ENCODE assay signal across 15 mouse cellular contexts in genomic region chr1:165631136-165631535, GRCm38 (mm10). TPM values are rescaled to one million over a fixed set of nuclear protein-coding genes. Genes with fewer than 3 reads are reported as not detected.
A peak's percentile ranks its signal among the peaks of the same experiment; 100 is the strongest.
DNase-seq lines count a peak whose midpoint lies in the region; ATAC-seq lines count a peak whose summit lies in the region.
"Had no signal": no experiment of that assay in that cellular context is flagged by ENCODE, and none has a peak within 500 bp of the region (broad histone marks: within the 10 kb centered on the region; RNA-seq: fewer than 3 reads in every experiment).

No protein-coding gene starts in this region.

- H3K9me3 ChIP-seq in intestine, embryonic 15.5 days, result no peaks in the 10 kb centered on the region
- no peaks in the 10 kb centered on the region for H3K9me3 ChIP-seq in intestine, embryonic 16.5 days (ENCODE audit: control insufficient read depth, low read length)
- H3K9me3 ChIP-seq in midbrain, embryonic 13.5 days, result no peaks in the 10 kb centered on the region
- H3K9me3 ChIP-seq in midbrain, embryonic 16.5 days (replicated peaks; ENCODE audit: control insufficient read depth, low read length, poor library complexity, severe bottlenecking), result no peaks in the 10 kb centered on the region
- no peaks in the 10 kb centered on the region for H3K9me3 ChIP-seq in stomach, embryonic 15.5 days
- no peaks in the 10 kb centered on the region for H3K9me3 ChIP-seq in heart, embryonic 12.5 days (replicated peaks)
- H3K9me3 ChIP-seq: liver, embryonic 15.5 days had no signal

- H3K4me3 ChIP-seq in intestine, embryonic 15.5 days (replicated peaks), result no peak overlapping the region
- H3K4me3 ChIP-seq in intestine, embryonic 16.5 days (ENCODE audit: low read length), result no peak overlapping the region
- H3K4me3 ChIP-seq in midbrain, embryonic 13.5 days (replicated peaks), result no peak overlapping the region
- no peak overlapping the region for H3K4me3 ChIP-seq in midbrain, embryonic 16.5 days (ENCODE audit: low read depth, low read length)
- no peak overlapping the region for H3K4me3 ChIP-seq in stomach, embryonic 15.5 days (replicated peaks)
- H3K4me3 ChIP-seq in heart, embryonic 12.5 days, result no peak overlapping the region
- H3K4me3 ChIP-seq: liver, embryonic 15.5 days had no signal

- peaks cover 36% of the 10 kb centered on the region for H3K4me1 ChIP-seq in intestine, embryonic 15.5 days (replicated peaks)
- peaks cover 34% of the 10 kb centered on the region for H3K4me1 ChIP-seq in intestine, embryonic 16.5 days (ENCODE audit: control insufficient read depth, insufficient read depth, low read length)
- H3K4me1 ChIP-seq in midbrain, embryonic 13.5 days (replicated peaks), result peaks cover 48% of the 10 kb centered on the region
- peaks cover 24% of the 10 kb centered on the region for H3K4me1 ChIP-seq in midbrain, embryonic 16.5 days (ENCODE audit: control insufficient read depth, insufficient read depth, low read length)
- peaks cover 40% of the 10 kb centered on the region for H3K4me1 ChIP-seq in stomach, embryonic 15.5 days
- peaks cover 63% of the 10 kb centered on the region for H3K4me1 ChIP-seq in heart, embryonic 12.5 days (replicated peaks)

- H3K9ac ChIP-seq in intestine, embryonic 15.5 days, result no peak overlapping the region
- H3K9ac ChIP-seq in intestine, embryonic 16.5 days (ENCODE audit: low read depth, low read length), result no peak overlapping the region
- H3K9ac ChIP-seq in midbrain, embryonic 13.5 days (replicated peaks), result no peak overlapping the region
- no peak overlapping the region for H3K9ac ChIP-seq in midbrain, embryonic 16.5 days (ENCODE audit: low read depth, low read length)
- no peak overlapping the region for H3K9ac ChIP-seq in stomach, embryonic 15.5 days
- H3K9ac ChIP-seq in heart, embryonic 12.5 days, result no peak overlapping the region
- H3K9ac ChIP-seq: liver, embryonic 15.5 days had no signal

- H3K27ac ChIP-seq in intestine, embryonic 15.5 days, result peak overlapping the region; percentile 36; the same call in 1 of the 2 replicates
- H3K27ac ChIP-seq in intestine, embryonic 16.5 days (ENCODE audit: low read length), result no peak overlapping the region
- no peak overlapping the region for H3K27ac ChIP-seq in midbrain, embryonic 13.5 days
- no peak overlapping the region for H3K27ac ChIP-seq in midbrain, embryonic 16.5 days (ENCODE audit: low read length)
- H3K27ac ChIP-seq in stomach, embryonic 15.5 days, result peak overlapping the region; percentile 55
- H3K27ac ChIP-seq in heart, embryonic 12.5 days (ENCODE audit: poor library complexity, severe bottlenecking), result no peak overlapping the region
- H3K27ac ChIP-seq: liver, embryonic 15.5 days had no signal

- peak; percentile 93 for DNase-seq in cerebellum, adult 9-10 months
- DNase-seq in adipocyte (ENCODE audit: low spot score), result no peak
- DNase-seq: heart, postnatal 36 days; kidney, postnatal 25 days; left cerebral cortex, postnatal 4 days; thymus, postnatal 4 days had no signal

- ATAC-seq in intestine, embryonic 15.5 days, result no peak
- no peak for ATAC-seq in intestine, embryonic 16.5 days
- no peak for ATAC-seq in midbrain, embryonic 13.5 days
- ATAC-seq in midbrain, embryonic 16.5 days, result no peak
- no peak for ATAC-seq in stomach, embryonic 15.5 days (ENCODE audit: insufficient read depth, low FRiP score, low read depth)
- ATAC-seq in heart, embryonic 12.5 days (ENCODE audit: insufficient number of reproducible peaks, low FRiP score), result no peak
- ATAC-seq: activated CD4-positive, CD25-positive, alpha-beta regulatory T cell, adult 4 months; forebrain, embryonic 14.5 days had no signal

- no peaks in the 10 kb centered on the region for H3K36me3 ChIP-seq in intestine, embryonic 15.5 days
- no peaks in the 10 kb centered on the region for H3K36me3 ChIP-seq in intestine, embryonic 16.5 days (ENCODE audit: control insufficient read depth, insufficient read depth, low read length)
- no peaks in the 10 kb centered on the region for H3K36me3 ChIP-seq in midbrain, embryonic 13.5 days
- H3K36me3 ChIP-seq in midbrain, embryonic 16.5 days (ENCODE audit: control insufficient read depth, insufficient read depth, low read length), result no peaks in the 10 kb centered on the region
- H3K36me3 ChIP-seq in stomach, embryonic 15.5 days, result no peaks in the 10 kb centered on the region
- H3K36me3 ChIP-seq in heart, embryonic 12.5 days, result no peaks in the 10 kb centered on the region
- H3K36me3 ChIP-seq: liver, embryonic 15.5 days had no signal

- WGBS in intestine, embryonic 15.5 days, result 65% methylated on average over 8 of the region's 8 CpGs
- WGBS in intestine, embryonic 16.5 days, result 64% methylated on average over 8 of the region's 8 CpGs
- 89% methylated on average over 8 of the region's 8 CpGs for WGBS in midbrain, embryonic 13.5 days
- WGBS in midbrain, embryonic 16.5 days, result 85% methylated on average over 8 of the region's 8 CpGs
- 63% methylated on average over 8 of the region's 8 CpGs for WGBS in stomach, embryonic 15.5 days
- WGBS in heart, embryonic 12.5 days, result 73% methylated on average over 8 of the region's 8 CpGs

- peak overlapping the region; percentile 5; the same call in 1 of the 2 replicates for H3K4me2 ChIP-seq in intestine, embryonic 15.5 days (replicated peaks)
- H3K4me2 ChIP-seq in intestine, embryonic 16.5 days (ENCODE audit: low read depth, low read length), result no peak overlapping the region; the same call in 1 of the 2 replicates
- H3K4me2 ChIP-seq in midbrain, embryonic 13.5 days (replicated peaks), result peak overlapping the region; percentile 62; the same call in 1 of the 2 replicates
- H3K4me2 ChIP-seq in midbrain, embryonic 16.5 days (ENCODE audit: low read length), result no peak overlapping the region
- peak overlapping the region; percentile 22; the same call in 1 of the 2 replicates for H3K4me2 ChIP-seq in stomach, embryonic 15.5 days
- no peak overlapping the region for H3K4me2 ChIP-seq in heart, embryonic 12.5 days
- H3K4me2 ChIP-seq: liver, embryonic 15.5 days had no signal

- no peaks in the 10 kb centered on the region for H3K27me3 ChIP-seq in intestine, embryonic 15.5 days (replicated peaks)
- H3K27me3 ChIP-seq in intestine, embryonic 16.5 days (replicated peaks; ENCODE audit: control insufficient read depth, insufficient read depth, low read length), result no peaks in the 10 kb centered on the region
- H3K27me3 ChIP-seq in midbrain, embryonic 13.5 days, result no peaks in the 10 kb centered on the region
- H3K27me3 ChIP-seq in midbrain, embryonic 16.5 days (ENCODE audit: control insufficient read depth, insufficient read depth, low read depth, low read length), result no peaks in the 10 kb centered on the region
- H3K27me3 ChIP-seq in stomach, embryonic 15.5 days (replicated peaks), result no peaks in the 10 kb centered on the region
- H3K27me3 ChIP-seq in heart, embryonic 12.5 days (replicated peaks), result no peaks in the 10 kb centered on the region

RNA-seq across cellular contexts. Expression of gene Mpzl1, which starts 3.2 kb away (rescaled TPM):
- 129 and 130 TPM in 2 replicates for polyA plus RNA-seq in intestine, embryonic 15.5 days (2015; fragmentation: Nextera tagmentation; extraction: Ambion mirVana)
- polyA plus RNA-seq in intestine, embryonic 16.5 days (2015; fragmentation: Nextera tagmentation; extraction: Ambion mirVana), result 103 and 110 TPM in 2 replicates
- polyA plus RNA-seq in midbrain, embryonic 13.5 days (2015; fragmentation: Nextera tagmentation; extraction: Ambion mirVana), result 135 and 147 TPM in 2 replicates
- 150 and 155 TPM in 2 replicates for polyA plus RNA-seq in midbrain, embryonic 16.5 days (2015; fragmentation: Nextera tagmentation; extraction: Ambion mirVana)
- 159 and 164 TPM in 2 replicates for polyA plus RNA-seq in stomach, embryonic 15.5 days (2015; fragmentation: Nextera tagmentation; extraction: Ambion mirVana)
- 126 and 135 TPM in 2 replicates for polyA plus RNA-seq in heart, embryonic 12.5 days (2016; fragmentation: Nextera tagmentation; extraction: Ambion mirVana)

Comparison
In these comparisons a context has a peak if more than half of its experiments do, and no peak if none do; other contexts are left out.
1. H3K27ac ChIP-seq: peak in intestine, embryonic 15.5 days (single experiment) and stomach, embryonic 15.5 days (single experiment); none in intestine, embryonic 16.5 days (single experiment), midbrain, embryonic 13.5 days (single experiment), midbrain, embryonic 16.5 days (single experiment) and heart, embryonic 12.5 days (single experiment).
2. H3K4me2 ChIP-seq: peak in intestine, embryonic 15.5 days (single experiment), midbrain, embryonic 13.5 days (single experiment) and stomach, embryonic 15.5 days (single experiment); none in intestine, embryonic 16.5 days (single experiment), midbrain, embryonic 16.5 days (single experiment) and heart, embryonic 12.5 days (single experiment).